Mouse (Mus musculus) embryonic fibroblast, embryonic 13.5 days (primary cell): ENCODE measurements around the gene Uspl1. TPM values are rescaled to one million over a fixed set of nuclear protein-coding genes. Genes with fewer than 3 reads are reported as not detected.

Experiments used
- H3K27ac ChIP-seq: 2 replicates; pipeline ENCODE4 v1.5.1; 2012; ENCODE audit warnings: low read length, control low read depth, inconsistent platforms; ENCODE audit not compliant: insufficient read depth
- H3K4me1 ChIP-seq: 2 replicates; pipeline ENCODE4 v1.6.1; 2011; ENCODE audit warnings: low read length; ENCODE audit not compliant: control insufficient read depth, insufficient read depth
- H3K4me3 ChIP-seq: 2 replicates; pipeline ENCODE4 v1.5.1; 2011; ENCODE audit warnings: mild to moderate bottlenecking, control low read depth, low read length; ENCODE audit not compliant: insufficient read depth
- CTCF ChIP-seq: IDR thresholded peaks from 2 replicates; pipeline ENCODE4 v1.5.1; 2011; ENCODE audit warnings: mild to moderate bottlenecking, control low read depth, low read length, moderate library complexity, borderline replicate concordance; ENCODE audit not compliant: insufficient read depth
- POLR2A ChIP-seq: IDR thresholded peaks from 2 replicates; pipeline ENCODE4 v1.6.1; 2011; ENCODE audit warnings: low read depth, mild to moderate bottlenecking, control low read depth, low read length, moderate library complexity
- polyA plus RNA-seq: library from polyadenylated mRNA; stranded (reverse); fragments of >200 nt; gene quantifications from 2 replicates; pipeline ENCODE4 v1.2.4, GENCODE M21; 2011; ENCODE audit warnings: low read depth; ENCODE audit not compliant: missing spikeins, insufficient read length

The Uspl1 gene
- polyA plus RNA-seq, 1 experiment, result 37.2 TPM

DNA sequence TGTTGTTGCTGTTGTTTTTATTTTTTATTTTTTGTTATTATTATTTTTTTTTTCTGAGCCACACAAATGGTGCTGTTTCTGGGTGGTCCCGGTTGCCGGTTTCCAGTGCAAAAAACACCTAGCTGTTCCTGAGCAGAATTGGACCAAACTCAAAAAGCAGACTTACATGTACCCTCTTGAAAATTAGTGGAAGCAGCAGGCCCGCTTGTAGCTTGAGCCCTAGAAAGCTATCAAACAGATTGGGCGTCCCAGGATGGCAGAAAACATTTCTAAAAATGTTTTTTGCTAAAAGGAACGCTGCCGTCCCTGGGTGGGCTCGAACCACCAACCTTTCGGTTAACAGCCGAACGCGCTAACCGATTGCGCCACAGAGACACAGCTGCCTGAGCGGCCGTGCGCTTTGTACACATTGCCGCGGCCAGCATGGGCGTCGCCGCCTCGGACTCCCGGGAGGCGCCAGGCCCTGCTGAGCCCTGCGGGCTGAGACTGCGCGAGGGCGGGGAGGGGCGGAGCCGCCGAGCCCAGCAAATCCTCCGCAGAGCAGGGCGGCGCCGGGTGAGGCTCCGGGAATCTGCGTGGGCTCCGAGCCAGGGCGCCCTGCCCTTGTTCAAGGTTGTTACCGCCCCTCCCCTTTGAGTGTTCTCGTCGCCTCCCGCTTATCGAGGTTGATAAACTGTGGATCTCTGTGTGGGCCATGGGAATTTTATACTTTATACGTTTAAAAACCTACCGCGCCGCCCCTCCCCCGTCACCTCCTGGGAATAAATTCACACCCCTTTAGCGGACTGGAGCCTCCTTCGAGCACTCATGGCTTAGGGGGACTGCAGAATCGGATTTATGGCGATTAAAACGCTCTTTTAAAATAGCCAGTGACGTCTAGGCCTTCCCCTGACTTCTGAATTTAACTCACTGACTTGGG is 44.8 kb downstream of the Uspl1 start:
- Histone ChIP-seq H3K4me3 (peak overlapping the region; percentile 36), H3K27ac (peak overlapping the region; percentile 67), H3K4me1 (no peaks in the 10 kb centered on the region)
- no peak for TF ChIP-seq CTCF
- peak; percentile 59 for TF ChIP-seq POLR2A

DNA sequence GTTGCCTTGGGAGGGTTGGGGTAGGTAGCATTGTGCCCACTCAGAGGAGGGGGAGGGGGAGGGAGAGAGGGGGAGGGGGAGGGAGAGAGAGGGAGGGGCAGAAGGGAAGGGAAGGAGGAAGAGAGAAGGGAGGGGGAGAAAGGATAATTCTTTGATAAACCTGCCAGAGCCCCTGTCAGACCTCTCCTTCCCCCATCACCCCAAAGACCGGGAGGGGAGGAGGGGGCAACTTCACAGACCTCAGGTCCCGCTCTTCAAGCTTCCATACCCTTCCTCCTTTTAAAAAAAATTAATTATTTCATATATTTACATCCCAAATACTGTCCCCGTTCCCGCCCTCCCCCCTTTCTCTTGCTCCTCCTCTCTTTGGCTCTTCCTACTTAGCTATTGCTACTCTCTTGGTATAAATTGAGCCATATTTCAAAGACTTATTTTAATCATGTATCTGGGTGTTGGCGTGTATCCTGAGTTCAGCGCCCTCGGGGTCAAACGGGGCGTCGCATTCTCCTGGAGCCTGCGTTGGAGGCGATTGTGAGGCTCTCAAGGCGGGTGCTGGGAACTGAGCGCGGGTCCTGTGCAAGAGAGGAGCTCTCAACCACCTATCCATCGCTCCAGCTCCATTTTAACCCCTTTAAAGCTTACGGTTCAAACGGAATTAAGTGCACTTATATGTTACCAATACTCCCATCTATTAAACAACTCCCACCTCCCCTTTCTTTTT is 45.6 kb downstream of the Uspl1 start:
- peak overlapping the region; percentile 67 for H3K27ac ChIP-seq
- TF ChIP-seq POLR2A (no peak), CTCF (no peak)
- no peaks in the 10 kb centered on the region for H3K4me1 ChIP-seq
- H3K4me3 ChIP-seq, result peak overlapping the region; percentile 36

DNA sequence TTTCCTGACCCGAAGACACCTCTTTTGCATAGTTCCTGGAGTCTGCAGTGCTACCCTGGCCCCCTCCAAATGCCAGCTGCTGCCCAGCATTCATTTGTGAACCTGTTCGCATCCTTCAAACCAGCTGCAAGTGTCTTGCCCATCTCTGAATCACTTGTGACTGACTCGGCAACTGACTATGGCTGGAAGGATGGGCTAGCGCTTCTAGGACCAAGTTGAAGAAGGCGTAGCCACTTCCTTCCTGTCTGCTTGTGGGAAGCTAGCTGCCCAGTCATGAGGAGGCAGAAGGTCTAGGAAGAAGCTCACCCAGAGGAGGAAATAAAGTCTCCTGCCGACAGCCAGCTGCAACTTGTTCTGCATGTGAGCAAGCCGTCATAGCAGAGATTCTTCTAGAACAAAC is 50.9 kb downstream of the Uspl1 start:
- H3K4me1 ChIP-seq, result no peaks in the 10 kb centered on the region
- H3K4me3 ChIP-seq, result no peak overlapping the region
- TF ChIP-seq POLR2A (no peak), CTCF (no peak)
- no peak overlapping the region for H3K27ac ChIP-seq

DNA sequence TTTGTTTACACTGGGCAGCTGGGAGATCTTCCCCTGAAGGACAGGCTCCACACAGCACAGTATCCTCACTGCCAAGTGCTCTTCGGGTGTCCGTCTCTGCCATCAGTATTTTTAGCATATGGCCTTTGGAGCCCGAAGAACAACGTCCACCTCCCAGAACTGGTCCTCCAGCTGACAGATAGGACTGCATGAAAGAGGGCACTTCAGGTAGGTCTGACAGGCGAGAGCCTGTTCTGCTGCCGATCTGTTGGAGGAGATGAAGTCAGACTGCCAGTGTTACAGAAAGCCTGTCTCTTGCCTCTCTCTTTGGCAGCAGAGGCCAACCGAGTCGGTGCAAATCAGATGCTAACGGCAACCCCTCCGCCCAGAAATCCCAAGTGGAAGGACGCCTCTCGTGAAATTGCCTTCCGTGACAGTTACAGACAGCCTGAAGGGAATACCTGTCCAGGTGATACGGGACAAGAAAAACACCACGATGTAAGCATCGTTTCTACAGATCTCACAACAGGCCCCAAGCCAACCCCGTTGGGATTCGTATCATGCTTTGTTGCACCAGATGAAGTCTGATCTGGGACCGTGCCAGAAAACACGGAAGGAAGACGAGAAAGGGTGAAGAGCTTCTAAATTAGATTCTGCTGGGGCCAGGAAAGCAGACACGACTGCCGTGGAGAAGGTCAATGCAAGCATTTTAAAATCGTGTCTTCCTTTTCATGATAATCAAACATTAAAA is 53.2 kb downstream of the Uspl1 start:
- H3K27ac ChIP-seq, result no peak overlapping the region
- TF ChIP-seq CTCF (no peak), POLR2A (no peak)

DNA sequence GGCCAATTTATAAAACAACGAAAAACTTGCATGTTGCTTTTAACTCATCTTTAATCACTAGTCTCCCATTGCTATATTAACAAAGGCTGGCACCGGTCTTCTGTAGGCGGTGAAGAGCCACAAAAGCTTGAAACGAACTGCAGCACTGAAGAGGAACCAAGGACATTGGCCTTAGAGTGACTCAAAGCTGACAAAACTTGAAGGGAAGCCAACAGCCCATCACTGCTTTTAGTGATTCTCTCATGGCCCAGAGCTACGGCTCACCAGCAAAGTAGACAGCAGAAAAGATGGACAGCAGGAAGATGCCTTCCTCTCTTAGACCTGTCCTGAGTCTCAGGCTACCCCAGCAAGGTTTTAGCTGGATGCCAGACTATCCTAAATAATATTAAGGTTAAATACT is 58.3 kb downstream of the Uspl1 start:
- no peak overlapping the region for H3K27ac ChIP-seq
- TF ChIP-seq CTCF (no peak), POLR2A (no peak)
- peaks cover 4% of the 10 kb centered on the region; the same call in 1 of the 2 replicates for H3K4me1 ChIP-seq
- no peak overlapping the region for H3K4me3 ChIP-seq

More for the DNA sequence above, 53.2 kb downstream of the Uspl1 start:
- Histone ChIP-seq H3K4me3 (no peak overlapping the region), H3K4me1 (no peaks in the 10 kb centered on the region)

DNA sequence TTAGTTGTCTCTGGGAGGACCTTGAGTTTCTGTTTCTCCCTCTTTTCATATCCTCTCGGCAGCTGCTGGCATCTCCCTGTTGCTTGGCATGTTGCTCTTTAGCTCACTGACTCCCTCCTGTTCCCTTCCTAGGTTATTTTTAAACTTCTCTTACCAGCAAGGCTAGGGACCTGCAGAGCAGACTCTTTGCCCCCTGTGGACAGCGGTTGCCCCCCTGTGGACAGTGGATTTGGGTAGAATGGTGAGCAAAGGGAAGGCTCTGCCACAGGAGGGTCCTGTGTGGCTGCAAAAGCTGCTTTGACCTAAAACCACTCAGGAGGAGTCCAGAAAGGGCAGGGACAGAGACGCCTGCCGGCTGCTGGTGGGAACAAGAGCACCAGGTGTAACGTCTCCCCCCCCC is 58.9 kb downstream of the Uspl1 start:
- TF ChIP-seq CTCF, result no peak
- TF ChIP-seq POLR2A, result no peak
- no peak overlapping the region for H3K27ac ChIP-seq
- peaks cover 4% of the 10 kb centered on the region; the same call in 1 of the 2 replicates for H3K4me1 ChIP-seq
- H3K4me3 ChIP-seq, result no peak overlapping the region

DNA sequence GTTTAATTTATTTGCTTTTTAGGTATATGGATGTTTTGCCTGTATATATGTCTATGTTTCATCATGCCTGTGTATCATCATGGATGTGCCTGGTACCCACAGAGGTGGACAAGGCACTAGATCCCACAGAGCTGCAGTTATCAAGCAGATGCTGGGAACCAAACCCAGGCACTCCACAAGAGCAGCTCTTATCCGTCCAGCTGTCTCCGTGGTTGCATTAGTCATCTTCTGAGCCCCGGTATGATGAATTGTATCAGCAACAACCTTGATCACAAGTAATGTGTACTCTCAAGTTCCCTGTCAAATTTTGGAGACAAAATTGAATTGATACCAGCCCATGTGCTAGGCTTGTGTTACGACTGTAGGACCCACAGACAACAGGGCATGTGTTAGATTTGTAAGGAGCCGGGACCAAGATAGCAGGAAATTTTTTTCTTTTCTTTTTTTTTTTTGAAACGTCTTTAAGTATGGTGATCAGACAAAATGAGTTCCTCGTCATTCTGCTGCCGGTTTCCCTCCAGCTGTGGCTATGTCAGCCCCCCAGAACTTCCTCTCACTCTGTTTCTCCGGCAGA is 61.3 kb downstream of the Uspl1 start:
- H3K4me1 ChIP-seq, result peaks cover 4% of the 10 kb centered on the region; the same call in 1 of the 2 replicates
- no peak overlapping the region for H3K27ac ChIP-seq
- TF ChIP-seq CTCF (no peak), POLR2A (no peak)
- no peak overlapping the region for H3K4me3 ChIP-seq

DNA sequence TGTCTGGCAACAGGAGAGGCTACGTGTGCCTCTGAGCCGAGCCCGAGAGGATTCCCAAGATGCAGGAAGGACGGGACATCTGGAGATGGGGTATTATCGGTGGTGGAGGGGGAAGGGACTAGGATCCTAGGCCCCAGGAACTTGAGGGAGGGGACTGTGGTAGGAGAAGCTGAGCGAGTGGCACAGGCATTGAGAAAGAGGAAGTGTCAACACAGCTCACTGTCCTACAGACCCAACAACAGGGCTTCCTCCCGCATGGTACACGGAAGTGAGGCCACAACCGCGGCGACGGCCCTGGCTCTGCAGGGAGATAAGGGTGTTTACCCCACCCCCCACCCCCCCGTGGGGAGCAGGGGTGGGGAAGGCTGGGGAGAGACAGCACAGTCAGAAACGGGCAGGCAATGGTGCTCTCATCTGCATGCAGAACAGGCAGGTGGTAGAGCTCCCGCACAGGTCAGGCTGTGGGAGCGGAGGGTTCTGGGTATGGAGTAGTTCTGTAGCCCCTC is 61.9 kb downstream of the Uspl1 start:
- Histone ChIP-seq H3K27ac (no peak overlapping the region), H3K4me1 (peaks cover 4% of the 10 kb centered on the region; the same call in 1 of the 2 replicates), H3K4me3 (no peak overlapping the region)
- TF ChIP-seq CTCF (no peak), POLR2A (no peak)

DNA sequence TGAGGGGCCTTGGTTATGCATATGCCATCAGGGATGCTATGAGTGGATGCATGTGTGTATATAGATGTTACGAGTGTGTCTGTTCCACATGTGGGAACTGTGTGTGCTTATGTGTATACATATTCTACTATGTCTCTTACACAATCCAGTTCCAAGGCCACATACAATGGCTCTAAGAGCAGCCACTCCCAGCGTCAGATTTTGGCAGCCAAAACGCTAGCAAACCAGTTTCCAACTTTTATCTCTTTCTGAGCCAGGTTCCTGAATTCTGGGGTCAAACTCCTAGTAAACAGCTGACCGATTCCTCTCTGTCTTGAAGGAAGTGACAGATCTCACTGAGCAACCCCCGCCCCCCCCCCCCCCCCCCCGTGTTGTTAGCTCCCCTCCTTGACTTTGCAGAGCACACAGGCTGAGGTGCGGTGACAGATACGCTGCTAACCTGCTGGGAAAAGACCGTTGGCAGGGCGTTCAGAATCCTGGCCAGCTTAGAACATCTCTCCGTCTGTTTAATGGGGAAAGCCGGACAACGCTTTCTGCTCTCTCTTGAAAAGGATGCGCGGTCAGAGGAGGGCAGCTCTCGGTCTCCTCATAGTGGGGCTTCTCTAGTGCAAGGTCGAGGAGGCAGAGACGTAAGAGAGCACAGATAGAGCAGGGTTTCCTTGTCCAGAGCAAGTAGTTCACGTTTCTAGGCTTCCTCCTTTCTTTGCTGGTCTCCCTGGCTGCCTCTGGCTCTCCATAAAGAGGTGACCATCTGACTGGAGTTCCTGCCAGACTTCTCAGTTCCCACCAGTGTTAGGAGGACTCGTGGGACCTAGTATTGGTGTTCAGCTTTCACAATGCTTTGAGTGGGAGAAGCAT is 63.1 kb downstream of the Uspl1 start:
- Histone ChIP-seq H3K27ac (no peak overlapping the region), H3K4me3 (no peak overlapping the region), H3K4me1 (peaks cover 4% of the 10 kb centered on the region; the same call in 1 of the 2 replicates)
- TF ChIP-seq POLR2A, result no peak
- TF ChIP-seq CTCF, result no peak
